Mouse (Mus musculus): Measurements from ENCODE around the gene Clpp. TPM values are rescaled to one million over a fixed set of nuclear protein-coding genes. Genes with fewer than 3 reads are reported as not detected.

Gene Clpp
- total RNA-seq (2021) (10 to 100 TPM; 72.1 to 84.9 TPM), polyA plus RNA-seq (2012; rRNA removed) (150 and 155 TPM in 2 replicates)
- long read RNA-seq, transcript Clpp-201 (6 exons, 983 nt), result major isoform, 75 of 79 reads
- long read RNA-seq, partial matches to known transcripts, result 3 of 79 reads
- long read RNA-seq, other reads (novel, unspliced or antisense), result 1 of 79 reads

DNA sequence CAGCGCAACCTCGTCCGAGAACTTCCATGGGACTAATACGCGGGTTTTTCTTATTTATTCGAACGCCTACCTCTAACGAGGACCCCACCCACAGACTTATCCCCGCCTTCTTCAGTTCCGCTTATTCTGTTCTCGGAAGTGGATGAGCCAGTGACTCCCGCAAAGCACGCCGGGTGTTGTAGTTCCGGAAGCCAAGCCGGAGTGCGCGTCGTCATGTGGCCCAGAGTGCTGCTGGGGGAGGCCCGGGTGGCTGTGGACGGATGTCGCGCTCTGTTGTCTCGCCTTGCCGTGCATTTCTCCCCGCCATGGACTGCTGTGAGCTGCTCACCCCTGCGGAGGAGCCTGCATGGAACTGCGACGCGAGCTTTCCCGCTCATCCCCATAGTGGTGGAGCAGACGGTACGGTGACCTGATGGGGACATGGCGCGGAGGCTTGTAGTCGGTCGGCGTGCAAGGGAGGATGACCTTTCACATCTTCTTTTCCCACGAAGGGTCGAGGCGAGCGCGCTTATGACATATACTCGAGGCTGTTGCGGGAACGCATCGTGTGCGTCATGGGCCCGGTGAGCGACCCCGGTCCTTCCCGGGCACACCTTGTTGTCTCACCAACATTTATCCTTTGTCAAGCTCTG, at the start of gene Clpp:
TSS of gene Clpp (plus strand) at position 191 of the 632 bp plus-strand sequence.
- H3K4me3 ChIP-seq, result peak within 1 kb of the TSS; percentile 84
- TF ChIP-seq EP300 (IDR thresholded peaks at IDR 0.05; ENCODE audit: insufficient read depth, low read depth, low read length) (0 out of 2 replicates have a peak, but pooled peaks have one; percentile 32), CTCF (IDR thresholded peaks at IDR 0.05) (no peak), POLR2A (IDR thresholded peaks at IDR 0.05; ENCODE audit: insufficient read depth, low read depth, low read length) (peak; percentile 94)
- H3K36me3 ChIP-seq (ENCODE audit: control insufficient read depth, insufficient read depth, low read length), result no peaks in the 10 kb centered on the region
- intact Hi-C loops (cut with DNase I), result loop anchor here (1.0 to 2.0 kb wide), 4 partner anchors 21 to 315 kb away; partner anchors contain the start of genes Gm17949, Gtf2f1 and Khsrp
- H3K4me1 ChIP-seq (ENCODE audit: control insufficient read depth, insufficient read depth, low read length), result peaks cover 3% of the 10 kb centered on the region
- H3K27ac ChIP-seq, result peak within 1 kb of the TSS; percentile 89
- H3K79me2 ChIP-seq (replicated peaks; ENCODE audit: control insufficient read depth, insufficient read depth, low read length), result 0 out of 2 replicates have a peak, but pooled peaks cover 3% of the 10 kb centered on the region
- peak; percentile 95 to 97 for DNase-seq
- under 1% methylated on average over 52 of the region's 52 CpGs for WGBS
- no peaks in the 10 kb centered on the region for H3K27me3 ChIP-seq (ENCODE audit: control insufficient read depth, insufficient read depth, low read length)
- peak within 1 kb of the TSS; percentile 74 for H3K9ac ChIP-seq (ENCODE audit: low read depth, low read length)

GRCm38 (mm10) chr17:56950915-56951314, 39.2 kb upstream of the Clpp start:
- peak; percentile 38 to 70 for DNase-seq
- Histone ChIP-seq H3K27me3 (ENCODE audit: control insufficient read depth, insufficient read depth, low read length) (no peaks in the 10 kb centered on the region), H3K4me3 (no peak overlapping the region), H3K36me3 (ENCODE audit: control insufficient read depth, insufficient read depth, low read length) (no peaks in the 10 kb centered on the region), H3K27ac (no peak overlapping the region), H3K4me1 (ENCODE audit: control insufficient read depth, insufficient read depth, low read length) (no peaks in the 10 kb centered on the region), H3K9ac (ENCODE audit: low read depth, low read length) (no peak overlapping the region), H3K79me2 (replicated peaks; ENCODE audit: control insufficient read depth, insufficient read depth, low read length) (no peaks in the 10 kb centered on the region)
- 15% methylated on average over 3 of the region's 3 CpGs for WGBS
- intact Hi-C loops (cut with DNase I), result loop anchor here (1.0 to 2.0 kb wide), 2 partner anchors 54 to 142 kb away; no protein-coding TSS in a partner anchor
- TF ChIP-seq EP300 (IDR thresholded peaks at IDR 0.05; ENCODE audit: insufficient read depth, low read depth, low read length), result 0 out of 2 replicates have a peak, but pooled peaks have one; percentile 49
- peak; percentile 94 for TF ChIP-seq CTCF (IDR thresholded peaks at IDR 0.05)
- TF ChIP-seq POLR2A (IDR thresholded peaks at IDR 0.05; ENCODE audit: insufficient read depth, low read depth, low read length), result no peak

DNA sequence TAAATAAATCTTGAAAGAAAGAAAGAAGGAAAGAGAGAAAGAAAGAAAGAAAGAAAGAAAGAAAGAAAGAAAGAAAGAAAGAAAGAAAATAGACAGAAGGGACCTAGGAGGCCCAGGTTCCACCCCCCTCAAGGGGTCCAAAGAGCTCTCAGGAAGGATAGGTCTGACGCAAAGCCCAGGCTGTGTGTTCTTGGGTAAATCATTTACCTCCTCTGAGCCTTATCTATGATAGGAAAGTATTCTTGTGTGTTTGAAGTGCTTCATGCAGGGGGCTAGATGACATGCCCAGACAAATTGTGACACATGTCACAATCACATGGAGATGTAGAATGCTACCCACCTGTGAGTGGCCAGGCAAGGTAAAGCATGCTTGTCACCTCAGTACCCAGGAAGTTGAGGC, 37.5 kb upstream of the Clpp start:
- WGBS, result 89% methylated on average over 1 of the region's 1 CpGs
- H3K27ac ChIP-seq, result no peak overlapping the region
- H3K9ac ChIP-seq (ENCODE audit: low read depth, low read length), result no peak overlapping the region
- intact Hi-C loops (cut with DNase I), result no loop called here
- H3K79me2 ChIP-seq (replicated peaks; ENCODE audit: control insufficient read depth, insufficient read depth, low read length), result no peaks in the 10 kb centered on the region
- H3K4me1 ChIP-seq (ENCODE audit: control insufficient read depth, insufficient read depth, low read length), result no peaks in the 10 kb centered on the region
- no peak for DNase-seq
- H3K4me3 ChIP-seq, result no peak overlapping the region
- H3K27me3 ChIP-seq (ENCODE audit: control insufficient read depth, insufficient read depth, low read length), result no peaks in the 10 kb centered on the region
- TF ChIP-seq EP300 (IDR thresholded peaks at IDR 0.05; ENCODE audit: insufficient read depth, low read depth, low read length) (no peak), CTCF (IDR thresholded peaks at IDR 0.05) (no peak), POLR2A (IDR thresholded peaks at IDR 0.05; ENCODE audit: insufficient read depth, low read depth, low read length) (no peak)
- H3K36me3 ChIP-seq (ENCODE audit: control insufficient read depth, insufficient read depth, low read length), result no peaks in the 10 kb centered on the region

GRCm38 (mm10) chr17:56954871-56955270, 35.2 kb upstream of the Clpp start:
- Histone ChIP-seq H3K4me3 (no peak overlapping the region), H3K27me3 (ENCODE audit: control insufficient read depth, insufficient read depth, low read length) (peaks cover 2% of the 10 kb centered on the region; the same call in 1 of the 2 replicates), H3K79me2 (replicated peaks; ENCODE audit: control insufficient read depth, insufficient read depth, low read length) (no peaks in the 10 kb centered on the region), H3K36me3 (ENCODE audit: control insufficient read depth, insufficient read depth, low read length) (no peaks in the 10 kb centered on the region), H3K27ac (no peak overlapping the region), H3K9ac (ENCODE audit: low read depth, low read length) (no peak overlapping the region), H3K4me1 (ENCODE audit: control insufficient read depth, insufficient read depth, low read length) (no peaks in the 10 kb centered on the region)
- intact Hi-C loops (cut with DNase I), result no loop called here
- no peak for DNase-seq
- no peak for TF ChIP-seq CTCF (IDR thresholded peaks at IDR 0.05)
- no peak for TF ChIP-seq EP300 (IDR thresholded peaks at IDR 0.05; ENCODE audit: insufficient read depth, low read depth, low read length)
- TF ChIP-seq POLR2A (IDR thresholded peaks at IDR 0.05; ENCODE audit: insufficient read depth, low read depth, low read length), result no peak
- WGBS, result 77% methylated on average over 7 of the region's 7 CpGs

GRCm38 (mm10) chr17:56957763-56958429, 32.2 kb upstream of the Clpp start:
- no peaks in the 10 kb centered on the region for H3K79me2 ChIP-seq (replicated peaks; ENCODE audit: control insufficient read depth, insufficient read depth, low read length)
- intact Hi-C loops (cut with DNase I), result no loop called here
- H3K4me3 ChIP-seq, result no peak overlapping the region
- no peak overlapping the region for H3K27ac ChIP-seq
- no peaks in the 10 kb centered on the region for H3K36me3 ChIP-seq (ENCODE audit: control insufficient read depth, insufficient read depth, low read length)
- no peaks in the 10 kb centered on the region for H3K4me1 ChIP-seq (ENCODE audit: control insufficient read depth, insufficient read depth, low read length)
- peak in 1 of 2 experiments; percentile 37 for DNase-seq
- WGBS, result 20% methylated on average over 11 of the region's 11 CpGs
- TF ChIP-seq CTCF (IDR thresholded peaks at IDR 0.05) (peak; percentile 27), EP300 (IDR thresholded peaks at IDR 0.05; ENCODE audit: insufficient read depth, low read depth, low read length) (no peak)
- H3K9ac ChIP-seq (ENCODE audit: low read depth, low read length), result no peak overlapping the region
- H3K27me3 ChIP-seq (ENCODE audit: control insufficient read depth, insufficient read depth, low read length), result peaks cover 2% of the 10 kb centered on the region; the same call in 1 of the 2 replicates
